Comparison of ENCODE assay signal across 16 mouse cellular contexts in genomic region chr2:68415691-68416090, GRCm38 (mm10). TPM values are rescaled to one million over a fixed set of nuclear protein-coding genes. Genes with fewer than 3 reads are reported as not detected.
DNase-seq lines count a peak whose midpoint lies in the region; ATAC-seq lines count a peak whose summit lies in the region.
"Had no signal": no experiment of that assay in that cellular context is flagged by ENCODE, and none has a peak within 500 bp of the region (broad histone marks: within the 10 kb centered on the region; RNA-seq: fewer than 3 reads in every experiment).

No protein-coding gene starts in this region.

- H3K27ac ChIP-seq in kidney, embryonic 14.5 days (ENCODE audit: low read depth, low read length): no peak overlapping the region
- peak overlapping the region; percentile 84 for H3K27ac ChIP-seq in heart, embryonic 12.5 days (ENCODE audit: poor library complexity, severe bottlenecking)
- H3K27ac ChIP-seq: embryonic facial prominence, embryonic 12.5 days; hindbrain, embryonic 14.5 days; liver, embryonic 15.5 days had no signal

- no peaks in the 10 kb centered on the region for H3K36me3 ChIP-seq in kidney, embryonic 14.5 days (ENCODE audit: control insufficient read depth, insufficient read depth, low read length)
- peaks cover 2% of the 10 kb centered on the region; the same call in 1 of the 2 replicates for H3K36me3 ChIP-seq in heart, embryonic 12.5 days
- H3K36me3 ChIP-seq: embryonic facial prominence, embryonic 12.5 days; G1E; liver, embryonic 15.5 days had no signal

- ATAC-seq in kidney, embryonic 14.5 days (ENCODE audit: low FRiP score, low TSS enrichment): no peak
- ATAC-seq in heart, embryonic 12.5 days (ENCODE audit: insufficient number of reproducible peaks, low FRiP score): peak; percentile 63; the same call in 1 of the 2 replicates

- H3K4me1 ChIP-seq in kidney, embryonic 14.5 days (ENCODE audit: control insufficient read depth, insufficient read depth, low read length): peaks cover 8% of the 10 kb centered on the region; the same call in 1 of the 2 replicates
- H3K4me1 ChIP-seq in heart, embryonic 12.5 days (replicated peaks): peaks cover 58% of the 10 kb centered on the region
- H3K4me1 ChIP-seq: liver, embryonic 15.5 days had no signal

- H3K9ac ChIP-seq in kidney, embryonic 14.5 days (ENCODE audit: low read depth, low read length): no peak overlapping the region
- no peak overlapping the region for H3K9ac ChIP-seq in heart, embryonic 12.5 days
- H3K9ac ChIP-seq: embryonic facial prominence, embryonic 12.5 days; hindbrain, embryonic 14.5 days; liver, embryonic 15.5 days had no signal

- no peak overlapping the region for H3K4me2 ChIP-seq in kidney, embryonic 14.5 days (replicated peaks; ENCODE audit: low read depth, low read length)
- peak overlapping the region; percentile 40 for H3K4me2 ChIP-seq in heart, embryonic 12.5 days
- H3K4me2 ChIP-seq: embryonic facial prominence, embryonic 12.5 days; hindbrain, embryonic 14.5 days; liver, embryonic 15.5 days; midbrain, embryonic 11.5 days had no signal

- H3K27me3 ChIP-seq in kidney, embryonic 14.5 days (ENCODE audit: control insufficient read depth, insufficient read depth, low read length): no peaks in the 10 kb centered on the region
- no peaks in the 10 kb centered on the region for H3K27me3 ChIP-seq in heart, embryonic 12.5 days (replicated peaks)
- H3K27me3 ChIP-seq: embryonic facial prominence, embryonic 12.5 days; liver, embryonic 15.5 days had no signal

- H3K9me3 ChIP-seq in kidney, embryonic 14.5 days (ENCODE audit: control insufficient read depth, low read length): no peaks in the 10 kb centered on the region
- no peaks in the 10 kb centered on the region for H3K9me3 ChIP-seq in heart, embryonic 12.5 days (replicated peaks)
- H3K9me3 ChIP-seq: embryonic facial prominence, embryonic 12.5 days; liver, embryonic 15.5 days had no signal

- no peak overlapping the region for H3K4me3 ChIP-seq in kidney, embryonic 14.5 days (ENCODE audit: low read length)
- no peak overlapping the region for H3K4me3 ChIP-seq in heart, embryonic 12.5 days
- H3K4me3 ChIP-seq: embryonic facial prominence, embryonic 12.5 days; liver, embryonic 15.5 days had no signal

- WGBS in kidney, embryonic 14.5 days: 80% methylated on average over 6 of the region's 6 CpGs
- WGBS in heart, embryonic 12.5 days: 40% methylated on average over 6 of the region's 6 CpGs

- DNase-seq in kidney, adult 18-20 months: peak; percentile 56
- peak; percentile 34 for DNase-seq in cerebellum, adult 8-10 months
- DNase-seq in kidney, postnatal 10 days: peak; percentile 43
- DNase-seq in T-cell, adult 2 months (ENCODE audit: low spot score): no peak
- no peak for DNase-seq in gastrocnemius, postnatal 10 days
- no peak for DNase-seq in frontal cortex, postnatal 10 days (ENCODE audit: low spot score in 2 of 2)
- DNase-seq: B cell, adult 2 months; left cerebral cortex, postnatal 4 days; retina, postnatal 1 day had no signal

RNA-seq across cellular contexts. Expression of gene Stk39, which starts 56.4 kb away (rescaled TPM):
- 20.7 and 30.0 TPM in 2 replicates for polyA plus RNA-seq in kidney, embryonic 14.5 days (2014; fragmentation: Nextera tagmentation; extraction: Ambion mirVana)
- polyA plus RNA-seq in heart, embryonic 12.5 days (2016; fragmentation: Nextera tagmentation; extraction: Ambion mirVana): 75.5 and 77.2 TPM in 2 replicates
- total RNA-seq in gastrocnemius, postnatal 10 days (2021): 10 to 100 TPM; 15.0 to 17.6 TPM
- polyA plus RNA-seq: G1E had no signal

Comparison
In these comparisons a context has a peak if more than half of its experiments do, and no peak if none do; other contexts are left out.
1. DNase-seq: peak in kidney, adult 18-20 months (single experiment), cerebellum, adult 8-10 months (single experiment) and kidney, postnatal 10 days (single experiment); none in T-cell, adult 2 months (single experiment), gastrocnemius, postnatal 10 days (single experiment) and frontal cortex, postnatal 10 days (0 of 2).